Mouse (Mus musculus): ENCODE results near the gene Dner.
A peak's percentile ranks its signal among the peaks of the same experiment; 100 is the strongest.

Dner gene

DNA sequence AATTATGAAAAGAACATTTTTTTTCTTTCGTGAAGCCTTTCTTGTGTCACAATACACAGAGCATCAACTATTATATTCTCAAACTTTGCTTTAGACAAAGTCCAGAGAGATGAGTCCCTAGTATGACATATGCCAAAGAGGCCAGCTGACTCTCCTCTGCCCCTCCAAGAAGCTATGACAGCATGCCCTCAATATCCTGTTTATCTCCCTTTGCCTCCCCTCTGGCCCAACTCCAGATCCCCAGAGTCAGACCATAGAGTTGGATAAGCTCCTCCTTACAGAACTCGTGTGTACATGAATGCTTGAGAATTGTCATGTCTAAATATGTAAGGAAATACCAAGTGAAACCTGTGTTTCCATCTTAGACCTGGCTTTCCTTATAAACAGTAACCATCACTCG, 170.5 kb downstream of the Dner start:
- DNase-seq (ENCODE audit: low spot score in 2 of 2), result no peak

DNA sequence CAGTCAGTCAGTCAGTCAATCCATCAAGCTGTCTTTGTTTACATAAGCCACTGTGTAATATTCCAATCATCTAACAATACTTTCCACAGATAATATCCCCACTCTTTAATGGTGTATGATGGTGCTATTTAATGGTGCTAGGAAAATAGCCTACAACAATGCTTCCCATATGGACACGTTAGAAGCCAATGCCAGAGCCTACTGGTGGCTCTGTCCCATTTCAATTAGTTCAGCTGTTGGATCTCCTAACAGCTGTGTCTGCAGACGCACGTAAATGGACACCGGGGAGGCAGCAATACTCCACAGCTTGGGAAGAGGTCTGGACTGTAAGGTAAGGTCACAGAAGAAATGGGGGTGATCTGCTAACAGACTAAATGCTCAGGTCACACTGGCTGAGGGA, 171.6 kb downstream of the Dner start:
- DNase-seq (ENCODE audit: low spot score in 2 of 2), result no peak

DNA sequence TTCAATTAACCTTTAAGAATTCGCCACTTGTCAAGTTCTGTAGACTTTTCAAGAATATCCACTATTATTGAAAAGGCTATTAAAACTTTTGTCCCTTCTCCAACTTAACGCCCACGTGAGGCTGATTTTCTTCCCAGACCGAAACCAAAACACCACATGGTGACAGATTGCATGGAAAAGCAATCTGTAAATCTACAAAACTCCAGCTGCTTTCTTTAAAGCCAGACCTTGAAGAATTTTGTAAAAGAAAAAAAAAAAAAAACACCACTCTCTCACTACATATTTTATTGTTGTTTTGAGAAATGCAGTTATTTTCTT, 173.1 kb downstream of the Dner start:
- DNase-seq (ENCODE audit: low spot score in 2 of 2), result no peak

DNA sequence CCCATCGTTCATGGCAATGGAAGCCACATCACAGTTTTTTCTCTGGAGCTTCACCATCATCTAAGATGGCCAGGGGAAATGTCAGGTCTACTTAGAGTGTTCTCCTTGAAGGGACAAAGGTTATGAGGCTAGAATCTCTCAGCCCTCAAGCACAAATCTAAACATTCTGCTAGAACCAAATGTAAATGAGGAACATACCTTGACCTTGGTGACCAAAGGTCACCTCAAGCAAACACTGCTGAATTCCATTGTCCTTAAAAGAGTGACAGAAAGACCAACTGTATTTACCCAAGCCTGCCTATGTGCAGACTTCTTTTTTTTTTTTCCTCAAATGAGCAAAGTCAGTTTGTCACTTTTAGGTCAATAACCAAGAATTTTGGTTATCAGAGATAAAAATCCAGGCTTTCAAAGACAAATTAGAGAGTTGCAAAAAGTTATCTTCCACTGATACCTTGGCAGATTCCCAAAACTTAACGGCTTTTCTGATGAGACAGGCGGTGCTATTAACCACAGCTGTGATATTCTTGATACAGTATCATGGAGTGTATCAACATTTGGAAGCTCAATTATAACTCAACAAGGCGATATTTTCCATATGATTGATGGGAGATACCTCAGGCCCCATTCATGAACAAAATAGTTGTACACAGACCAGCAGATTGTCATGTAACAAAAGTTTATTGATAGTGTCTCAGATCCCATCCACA, 173.6 kb downstream of the Dner start:
- no peak for DNase-seq (ENCODE audit: low spot score in 2 of 2)

DNA sequence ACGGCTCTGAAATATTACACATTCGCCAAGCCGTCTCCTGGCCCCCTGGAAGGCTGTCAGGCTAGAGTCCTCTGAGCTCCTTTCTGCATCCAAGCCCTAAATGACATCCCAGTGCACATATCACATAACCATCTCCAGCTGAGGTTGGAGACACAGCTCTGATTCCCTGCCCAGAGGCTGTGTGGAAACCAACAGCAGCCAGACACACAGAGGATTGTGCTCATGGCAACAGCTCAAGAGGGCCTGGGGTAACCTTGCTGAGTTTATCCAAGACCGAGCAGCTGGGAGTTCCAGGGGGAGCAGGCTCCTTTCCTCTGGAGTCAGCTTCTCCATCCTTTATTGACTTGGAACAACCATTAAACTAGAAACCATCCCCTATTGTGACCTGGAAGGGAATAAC, 177.7 kb downstream of the Dner start:
- no peak for DNase-seq (ENCODE audit: low spot score in 2 of 2)

DNA sequence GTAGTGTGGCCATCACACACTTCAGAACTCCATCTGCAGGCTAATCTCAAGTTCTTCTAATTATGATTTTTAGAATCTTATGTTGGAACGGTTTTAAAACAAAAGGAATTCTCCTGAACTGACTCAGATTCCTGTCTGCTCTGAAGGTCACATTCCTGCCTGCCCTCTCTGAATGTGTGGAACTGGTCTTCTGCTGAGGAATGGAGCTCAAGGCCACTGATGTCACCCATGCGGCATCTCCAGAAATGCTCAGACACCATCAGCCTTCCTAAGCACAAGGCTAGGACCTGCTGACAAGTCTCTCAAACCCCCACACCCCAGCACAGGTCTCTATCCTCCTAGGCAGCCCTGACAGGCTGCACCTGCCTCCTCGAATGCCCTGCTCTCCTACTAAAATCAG, 182.8 kb downstream of the Dner start:
- DNase-seq (ENCODE audit: low spot score in 2 of 2), result no peak

DNA sequence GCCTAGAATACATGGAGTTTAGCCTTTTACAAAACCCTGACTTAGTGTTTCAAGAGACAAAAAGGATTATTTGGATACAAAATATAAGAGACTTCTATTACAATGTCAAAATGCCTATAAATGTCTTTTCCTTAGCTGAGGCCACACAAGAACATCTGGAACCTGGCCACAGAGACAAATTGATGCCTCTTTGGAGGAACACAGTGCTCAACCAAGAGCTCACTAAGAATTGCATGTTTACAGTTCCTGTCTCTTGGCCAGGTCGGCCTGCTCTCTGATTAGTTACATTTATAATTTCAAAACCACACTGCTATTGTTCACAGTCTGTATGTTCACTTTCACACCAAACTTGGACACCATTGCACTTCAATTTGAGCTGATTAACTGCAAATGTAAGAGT, 187.5 kb downstream of the Dner start:
- no peak for DNase-seq (ENCODE audit: low spot score in 2 of 2)

DNA sequence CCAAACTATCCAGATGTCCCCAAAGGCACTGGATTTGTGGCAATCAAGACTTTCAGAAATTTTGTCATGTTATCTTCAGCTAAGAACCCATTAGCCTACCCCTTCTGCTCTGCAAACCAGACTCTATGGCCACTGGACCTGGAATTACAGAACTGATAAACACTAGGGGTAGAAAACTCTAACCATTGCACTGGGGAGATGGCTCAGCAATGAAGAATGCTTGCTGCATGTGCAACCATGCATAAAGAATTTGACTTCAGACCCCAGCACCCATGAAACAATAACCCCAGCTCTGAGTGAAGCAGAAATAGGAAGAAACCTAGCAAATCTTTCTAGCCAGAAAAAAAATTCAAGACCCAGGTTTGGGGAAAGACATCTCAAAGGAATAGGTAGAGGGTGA, 188.5 kb downstream of the Dner start:
- no peak for DNase-seq (ENCODE audit: low spot score in 2 of 2)

DNA sequence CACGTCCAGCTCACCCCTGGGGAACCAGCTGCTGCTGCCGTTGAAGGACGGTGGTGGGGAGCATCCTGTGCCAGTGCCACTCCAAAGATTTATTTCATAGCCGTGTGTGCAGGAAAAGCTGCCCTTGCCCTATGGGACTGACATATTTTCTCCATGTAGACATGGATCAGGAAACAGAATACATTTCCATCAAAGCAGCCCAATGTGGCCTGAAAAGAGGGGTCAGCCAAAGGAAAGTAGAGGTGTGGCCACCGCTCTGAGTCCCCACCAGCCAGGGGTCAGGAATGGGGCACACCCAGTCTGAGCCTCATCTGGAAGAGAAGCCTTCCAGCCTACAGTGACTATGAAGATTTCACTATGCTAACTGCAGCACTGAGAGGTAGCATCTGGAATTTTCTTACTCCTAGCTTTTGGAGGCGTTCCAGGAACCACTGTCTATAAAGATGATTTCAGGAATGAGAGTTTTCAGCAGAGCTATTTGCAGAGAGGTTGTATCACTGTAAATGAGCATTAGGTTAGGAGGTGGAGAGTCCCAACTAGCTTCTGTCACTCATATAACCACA, 189.0 kb downstream of the Dner start:
- no peak for DNase-seq (ENCODE audit: low spot score in 2 of 2)

DNA sequence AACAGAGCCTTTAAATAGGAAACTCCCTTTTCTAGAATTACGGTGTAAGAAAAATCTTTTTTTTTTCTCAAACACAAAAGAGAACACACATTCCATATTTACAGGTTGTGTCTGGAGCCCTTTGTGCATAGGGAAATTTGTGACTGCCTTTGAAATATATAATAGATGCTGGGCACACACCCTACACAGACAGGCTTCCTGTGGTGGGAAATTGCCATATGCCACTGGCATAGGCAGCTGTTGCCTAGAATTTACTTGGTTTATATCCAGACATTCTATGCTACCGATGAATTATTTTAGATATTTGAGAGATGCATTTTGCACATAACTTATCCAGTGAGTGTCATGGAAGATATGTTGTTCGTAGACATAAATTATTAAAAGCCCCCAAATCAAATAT, 195.3 kb downstream of the Dner start:
- no peak for DNase-seq (ENCODE audit: low spot score in 2 of 2)

DNA sequence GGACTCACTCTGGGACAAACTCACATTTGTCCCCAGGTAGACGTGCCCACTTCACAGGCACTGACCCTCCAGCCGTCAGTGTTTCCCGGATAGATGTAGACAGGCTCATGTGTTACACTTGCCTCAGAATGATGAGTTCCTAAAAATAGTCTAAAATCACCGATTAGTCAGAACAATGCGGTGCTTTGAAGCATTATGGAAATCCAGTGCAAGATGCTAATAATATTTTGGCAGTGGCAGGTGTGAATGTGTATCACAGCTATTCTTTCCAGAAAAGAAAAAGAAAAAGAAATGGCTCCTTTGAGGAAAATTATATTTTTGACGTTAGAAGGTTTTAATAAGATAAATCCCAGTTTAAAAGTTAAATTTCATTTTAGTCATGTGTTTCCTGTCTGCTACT, 204.3 kb downstream of the Dner start:
- no peak for DNase-seq (ENCODE audit: low spot score in 2 of 2)

DNA sequence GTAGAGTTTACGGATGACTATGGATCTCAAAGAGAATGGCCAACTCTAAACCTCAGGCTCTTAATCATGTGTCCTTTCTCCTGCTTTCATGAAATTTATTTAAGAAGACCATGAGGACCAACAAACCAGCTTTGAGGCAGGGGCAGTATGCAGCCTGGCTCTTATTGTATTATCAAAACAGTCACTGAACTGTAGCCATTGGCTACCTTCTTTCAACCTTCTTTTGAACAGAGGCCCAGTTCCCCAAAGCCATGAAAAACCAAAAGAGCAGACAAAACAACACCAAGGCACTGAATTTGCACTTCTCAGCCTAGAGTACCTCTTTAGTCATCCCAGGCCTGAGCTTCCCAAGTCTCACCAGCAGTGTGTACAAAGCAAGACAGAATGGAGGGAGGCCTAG, 207.5 kb downstream of the Dner start:
- no peak for DNase-seq (ENCODE audit: low spot score in 2 of 2)

DNA sequence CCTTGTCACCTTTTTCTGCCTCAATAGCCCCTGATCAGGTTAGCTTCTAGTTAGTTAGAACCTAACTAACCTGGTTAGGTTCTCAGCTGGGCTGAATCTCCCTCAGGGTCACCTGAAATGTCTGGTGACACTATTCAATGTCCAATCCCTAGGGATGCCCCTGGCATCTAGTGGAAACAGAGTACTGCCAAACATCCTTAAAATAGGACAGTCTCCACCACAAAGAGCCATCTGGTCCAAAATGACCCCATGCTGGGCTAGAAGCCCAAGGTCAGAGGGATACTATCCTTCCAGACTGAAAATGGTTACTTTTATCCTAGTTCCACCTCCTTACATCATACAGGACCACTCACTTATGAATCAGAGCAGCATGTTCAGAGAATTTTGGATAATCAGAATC, 211.0 kb downstream of the Dner start:
- DNase-seq (ENCODE audit: low spot score in 2 of 2), result no peak

DNA sequence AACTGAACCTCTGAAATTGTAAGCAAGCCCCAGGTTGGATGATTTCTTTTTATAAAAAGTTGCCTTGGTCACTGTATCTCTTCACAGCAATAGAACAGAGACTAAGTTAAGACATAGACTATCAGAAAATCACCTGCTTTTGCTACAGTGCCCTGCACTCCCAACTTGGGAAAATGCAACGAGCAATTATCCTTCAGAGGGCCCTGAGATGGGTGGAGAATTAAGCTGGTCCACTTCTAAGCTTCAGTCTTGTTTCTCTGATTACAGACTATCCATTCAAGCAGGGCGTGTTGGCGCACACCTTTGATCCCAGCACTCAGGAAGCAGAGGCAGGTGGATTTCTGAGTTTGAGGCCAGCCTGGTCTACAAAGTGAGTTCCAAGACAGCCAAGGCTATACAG, 211.4 kb downstream of the Dner start:
- no peak for DNase-seq (ENCODE audit: low spot score in 2 of 2)

DNA sequence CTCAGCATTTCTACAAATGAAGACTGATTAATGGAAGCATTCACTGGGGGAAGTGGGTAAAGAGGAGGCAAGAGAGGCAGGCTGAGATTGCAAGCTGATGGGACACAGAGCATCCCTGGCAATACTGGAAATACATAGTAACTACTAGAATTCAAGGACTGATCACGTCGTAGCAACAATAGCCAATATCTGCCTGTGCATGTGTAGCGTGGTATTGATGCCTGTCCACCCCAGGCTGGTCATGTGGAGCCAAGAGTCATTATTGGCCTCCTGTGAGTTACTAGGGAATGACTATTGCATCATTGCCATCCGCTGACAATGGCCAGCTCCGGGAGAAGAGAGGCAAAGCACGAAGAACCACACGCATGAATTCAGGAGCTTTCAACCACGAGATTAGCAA, 216.0 kb downstream of the Dner start:
- DNase-seq (ENCODE audit: low spot score in 2 of 2), result no peak

DNA sequence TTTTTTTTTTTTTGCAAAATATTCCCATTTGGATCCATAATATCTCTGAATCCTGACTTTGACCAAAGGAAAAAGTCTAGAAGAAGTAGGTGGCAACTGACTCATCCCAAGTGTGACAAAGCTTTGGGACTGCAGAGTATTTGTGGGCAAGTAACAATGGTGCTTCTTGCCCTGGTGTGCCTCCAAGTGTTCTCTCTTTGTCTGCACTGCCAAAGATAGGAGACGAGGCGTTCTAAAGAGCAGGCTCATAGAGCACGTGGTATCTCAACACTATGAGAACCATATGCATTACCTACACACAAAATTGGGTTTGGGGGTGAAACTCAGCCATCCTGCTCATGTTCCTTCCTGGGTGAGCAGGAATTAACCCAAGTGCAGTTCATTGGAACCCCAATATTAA, 221.7 kb downstream of the Dner start:
- no peak for DNase-seq (ENCODE audit: low spot score in 2 of 2)

DNA sequence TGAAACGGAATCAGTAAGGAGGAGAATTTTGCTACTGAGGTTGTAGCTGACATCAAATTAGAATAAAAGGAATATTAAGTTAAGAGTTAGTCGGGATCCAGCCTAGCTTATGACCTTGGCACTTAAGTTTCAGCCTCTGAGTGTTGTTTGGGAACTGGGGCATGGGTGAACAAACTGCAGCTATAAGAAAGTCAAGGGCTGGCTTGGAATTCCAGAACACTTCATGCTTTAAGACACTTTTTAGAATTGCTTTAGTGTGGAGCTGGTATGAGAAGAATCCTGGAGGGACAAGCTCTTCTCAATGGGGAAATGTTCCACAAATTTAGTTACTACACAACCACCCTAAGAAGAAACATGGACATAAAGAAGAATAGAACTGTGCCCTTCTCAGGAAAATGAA, 223.8 kb downstream of the Dner start:
- DNase-seq (ENCODE audit: low spot score in 2 of 2), result no peak

DNA sequence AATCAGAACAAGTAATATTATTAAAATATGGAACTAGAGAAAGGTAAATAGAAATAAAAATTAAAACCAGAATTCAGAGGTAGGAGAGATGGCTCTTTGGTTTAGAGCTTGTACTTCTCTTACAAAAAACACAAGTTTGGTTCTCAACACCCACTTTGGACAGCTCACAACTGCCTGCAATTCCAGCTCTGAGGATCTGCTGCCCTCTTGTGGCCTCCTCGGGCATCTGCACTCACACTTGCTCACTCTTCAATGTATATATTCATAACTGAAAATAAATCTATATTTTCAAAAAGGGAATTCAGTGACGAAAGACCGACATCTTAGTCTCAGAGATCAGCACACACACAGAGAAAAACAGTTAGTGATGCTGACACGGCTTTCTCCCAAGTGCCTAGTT, 225.7 kb downstream of the Dner start:
- DNase-seq (ENCODE audit: low spot score in 2 of 2), result no peak

DNA sequence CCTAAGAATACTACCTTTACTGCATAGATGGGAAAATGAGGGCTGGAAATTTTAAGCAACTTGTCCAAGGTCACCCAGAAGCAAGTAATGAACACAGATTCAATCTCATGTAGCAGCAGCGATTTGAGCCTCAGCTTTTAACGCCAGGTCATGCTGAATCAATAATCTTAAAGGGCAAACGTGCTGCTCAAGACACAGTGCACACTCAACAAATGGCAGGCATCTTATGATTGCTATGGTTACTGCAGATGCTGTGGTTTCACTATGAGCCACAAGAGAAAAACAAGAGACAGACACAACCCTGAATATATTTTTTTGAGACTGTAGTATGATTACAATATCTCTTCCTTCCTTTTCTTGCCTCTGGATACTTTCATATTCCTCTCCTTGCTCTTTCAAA, 228.4 kb downstream of the Dner start:
- DNase-seq (ENCODE audit: low spot score in 2 of 2), result no peak

DNA sequence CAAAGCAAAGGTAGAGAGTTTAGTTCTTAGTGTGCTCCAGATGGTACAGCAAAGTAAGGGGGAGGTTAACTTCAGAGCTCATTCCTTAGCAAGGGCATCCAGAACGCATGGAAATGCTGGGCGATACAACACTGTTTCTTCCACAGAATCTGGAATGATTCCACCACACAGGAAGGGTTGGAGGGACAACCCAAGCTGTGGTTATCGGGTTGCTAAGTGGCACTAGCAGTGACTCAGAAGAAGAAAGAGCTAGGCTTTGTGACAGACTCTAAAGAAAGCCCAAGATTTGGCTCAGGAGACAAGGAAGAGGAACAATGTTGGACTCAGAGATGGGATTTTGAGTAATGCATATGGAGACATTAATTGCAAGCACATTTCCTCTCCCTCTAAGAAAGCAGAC, 231.3 kb downstream of the Dner start:
- no peak for DNase-seq (ENCODE audit: low spot score in 2 of 2)

DNA sequence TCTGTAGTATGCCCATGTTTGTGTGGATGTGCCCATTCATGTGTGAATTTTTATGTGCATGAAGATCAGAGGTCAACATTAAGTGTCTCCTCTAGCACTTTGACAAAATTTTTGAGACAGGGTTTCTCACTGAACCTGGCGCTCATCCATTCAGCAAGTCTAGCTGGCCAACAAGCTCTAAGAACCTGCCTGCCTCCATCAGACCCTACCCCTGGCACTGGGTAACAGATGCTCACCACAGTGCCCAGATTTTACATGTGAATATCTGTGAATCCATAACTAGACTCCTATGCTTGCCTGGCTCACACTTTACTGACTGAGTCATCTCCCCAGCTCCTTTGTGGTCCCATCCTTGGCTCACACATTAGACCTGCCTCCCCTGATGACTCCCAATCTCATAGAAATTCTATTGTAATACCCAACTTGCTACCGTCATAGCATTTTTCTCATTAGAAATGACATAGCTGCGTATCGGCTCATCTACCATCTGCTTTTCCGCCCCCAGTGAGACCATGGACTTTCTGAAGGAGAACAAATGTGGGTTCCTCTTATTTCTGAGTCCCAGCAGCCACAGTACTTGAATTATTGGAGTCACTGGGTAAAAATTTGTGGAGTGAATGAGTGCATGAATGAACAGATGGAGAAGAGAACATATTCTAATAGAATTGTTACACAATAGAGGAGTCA, 231.9 kb downstream of the Dner start:
- no peak for DNase-seq (ENCODE audit: low spot score in 2 of 2)

DNA sequence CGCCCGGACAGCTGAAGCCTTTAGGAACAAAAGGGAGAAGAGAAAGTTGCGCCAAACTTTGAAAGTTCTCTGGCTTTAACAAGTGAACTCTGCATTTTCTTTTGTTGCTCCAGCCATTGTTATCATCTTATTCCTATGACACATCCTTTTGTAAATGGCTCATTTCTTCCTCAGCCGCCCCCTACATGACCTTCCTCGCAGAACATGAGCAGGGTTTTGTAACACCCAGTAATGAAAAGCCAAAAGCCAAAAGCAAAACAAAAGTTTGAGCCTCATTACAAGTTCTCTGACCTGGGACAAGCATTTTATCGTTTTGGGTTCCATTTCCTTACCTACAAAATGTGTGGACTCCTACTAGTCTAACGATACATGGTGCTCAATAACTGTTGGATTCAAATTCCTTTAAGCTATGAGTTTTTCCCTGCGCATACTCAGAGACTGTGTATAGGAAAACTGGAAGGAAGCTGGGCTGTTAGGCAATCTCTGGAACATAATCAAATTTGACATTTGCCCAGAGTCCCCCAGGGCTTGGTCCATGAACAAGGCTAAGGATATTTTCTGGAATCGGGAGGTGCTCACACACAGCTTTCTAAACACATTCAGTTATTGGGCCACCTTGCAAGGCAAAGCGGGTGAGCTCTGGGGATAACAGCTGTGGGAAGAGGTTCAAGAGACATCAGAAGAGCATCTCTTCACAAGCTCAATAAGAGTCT, 246.3 kb downstream of the Dner start:
- DNase-seq (ENCODE audit: low spot score in 2 of 2), result no peak

DNA sequence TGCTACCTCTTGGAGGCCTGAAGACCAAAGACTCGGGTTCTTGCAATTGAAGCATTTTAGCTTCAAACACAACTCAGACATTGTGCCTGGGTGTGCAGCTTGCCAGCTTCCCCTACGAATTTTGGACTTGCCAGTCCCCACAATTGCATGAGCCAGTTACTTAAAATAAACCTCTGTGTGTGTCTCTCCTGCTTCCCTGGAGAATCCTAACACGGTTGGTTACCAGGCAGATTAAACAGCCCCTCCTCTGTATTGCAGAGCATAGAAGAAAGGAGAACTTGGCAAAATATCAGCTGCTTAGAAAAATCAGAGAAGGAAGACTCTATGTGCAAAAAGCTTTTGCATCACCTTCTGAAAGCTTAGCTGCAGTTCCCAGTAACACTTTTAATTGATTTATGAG, 252.4 kb downstream of the Dner start:
- peak; percentile 37 to 55 for DNase-seq (ENCODE audit: low spot score in 2 of 2)
